Mouse (Mus musculus) mesoderm, embryonic 11.5 days (tissue): ENCODE data around the gene Atraid.
A peak's percentile ranks its signal among the peaks of the same experiment; 100 is the strongest.

ENCODE experiments used
- DNase-seq: peaks from one replicate; pipeline ENCODE4 v3.0.0-alpha.2; 2012; ENCODE audit warnings: low read depth, low spot score

The Atraid gene

DNA sequence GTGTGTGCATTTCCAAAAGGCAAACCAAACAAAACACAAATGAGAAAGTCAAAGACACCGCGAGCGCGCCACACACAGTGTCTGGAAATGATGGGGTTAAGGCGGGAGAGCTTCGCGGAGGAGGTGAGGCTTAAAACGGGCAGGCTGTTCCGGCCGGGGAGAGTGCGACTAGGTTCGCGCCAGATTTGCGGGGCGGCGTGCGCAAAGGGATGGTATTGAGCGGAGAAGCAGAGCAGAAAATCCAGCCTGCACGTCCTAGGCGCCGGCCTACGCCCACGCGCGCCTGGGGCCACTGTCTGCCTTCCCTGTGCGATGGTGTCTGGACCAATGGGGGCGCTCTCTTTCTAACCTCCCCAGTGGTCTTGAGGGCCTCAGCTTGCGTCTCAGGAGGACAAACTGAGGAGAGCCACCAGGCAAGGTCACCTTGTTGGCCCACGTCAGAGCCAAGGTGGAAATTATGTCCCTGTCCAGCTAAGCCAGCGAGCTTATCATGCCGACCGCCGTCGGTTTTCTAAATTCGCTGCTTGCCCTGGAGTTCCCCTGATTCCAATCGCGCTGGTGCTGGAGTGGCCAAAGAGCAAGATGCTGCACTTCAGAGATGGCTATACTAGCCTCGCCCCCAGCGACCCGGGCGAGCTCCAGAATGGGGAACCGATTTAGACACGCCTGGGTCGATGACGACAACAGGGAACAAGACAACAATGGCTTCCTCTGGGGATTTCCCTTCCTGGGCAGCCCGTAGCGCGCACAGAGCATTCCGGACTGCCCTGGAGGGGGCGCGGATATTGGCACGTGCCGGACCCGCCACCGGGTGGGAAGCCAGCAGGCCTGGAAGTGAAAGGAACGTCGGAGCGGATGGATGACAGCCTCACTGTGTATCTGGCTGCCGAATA lies 46.9 kb downstream of the Atraid start:
- DNase-seq = peak; percentile 54

DNA sequence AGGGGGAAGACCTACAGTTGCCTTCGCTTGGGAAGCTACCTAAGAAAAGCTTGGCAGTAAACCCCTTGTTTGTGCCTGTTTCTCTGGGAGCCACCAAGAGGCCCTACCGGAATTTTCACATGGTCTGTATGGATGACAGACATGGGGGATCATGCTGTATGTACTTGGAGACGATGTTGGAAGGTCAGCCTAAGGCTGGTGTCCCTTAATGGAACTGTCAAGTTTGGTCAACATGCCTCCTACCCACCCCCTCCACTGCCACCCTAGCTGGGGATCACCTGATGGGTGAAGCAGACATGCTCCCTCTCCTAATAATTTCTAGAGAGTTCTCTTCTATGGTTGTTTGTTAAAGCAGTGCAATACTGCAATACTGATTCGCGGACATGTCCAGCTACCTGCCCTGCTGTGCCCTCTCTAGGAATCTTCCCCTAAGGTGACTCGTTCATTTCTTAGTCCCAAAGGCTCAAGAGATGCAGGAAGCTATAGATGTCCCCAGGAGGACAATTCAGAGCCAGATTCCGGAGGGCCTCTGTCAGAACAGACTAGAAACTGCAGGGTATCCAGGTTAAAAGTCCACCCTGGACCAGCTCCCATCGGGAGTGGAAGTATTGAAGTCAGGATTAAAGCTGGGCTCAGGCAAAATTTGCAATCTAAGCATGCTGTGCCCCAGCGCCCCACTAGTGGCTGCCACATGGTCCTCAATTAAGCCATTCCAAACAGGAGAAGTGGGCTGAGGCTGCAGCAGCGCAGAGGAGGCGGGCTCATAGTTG lies 47.8 kb downstream of the Atraid start:
- no peak for DNase-seq
